Mouse (Mus musculus): ENCODE measurements around the gene Phtf1. TPM values are rescaled to one million over a fixed set of nuclear protein-coding genes. Genes with fewer than 3 reads are reported as not detected.

The Phtf1 gene
- total RNA-seq, 2 experiments from 2014 or later: 10.1 to 11.2 TPM

- intact Hi-C loops (cut with DNase I): no loop called here
Measured at GRCm38 (mm10) chr3:104017931-104018330, 50.0 kb downstream of the Phtf1 start.

DNA sequence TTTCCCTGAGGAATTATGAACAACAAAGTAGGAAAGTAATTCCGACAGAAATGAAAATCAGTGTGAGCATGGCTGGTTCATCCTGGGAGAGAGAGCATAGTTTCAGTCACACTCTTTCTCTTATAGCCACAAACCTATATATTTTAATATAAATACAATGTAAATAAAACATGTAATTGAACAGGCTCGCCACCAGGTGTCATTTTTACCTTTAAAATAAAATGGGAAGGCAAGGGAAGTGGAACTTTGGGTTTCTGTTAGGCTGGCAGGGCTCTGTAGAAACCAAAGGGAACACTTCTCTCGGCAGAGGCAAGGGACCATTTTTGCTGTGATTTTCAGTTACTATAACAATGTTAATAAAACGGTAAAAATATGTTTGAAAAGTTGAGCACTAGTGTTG lies 51.5 kb downstream of the Phtf1 start:
- intact Hi-C loops (cut with DNase I): no loop called here
- DNase-seq: no peak

More at GRCm38 (mm10) chr3:104017931-104018330, 50.0 kb downstream of the Phtf1 start:
- no peak for DNase-seq

DNA sequence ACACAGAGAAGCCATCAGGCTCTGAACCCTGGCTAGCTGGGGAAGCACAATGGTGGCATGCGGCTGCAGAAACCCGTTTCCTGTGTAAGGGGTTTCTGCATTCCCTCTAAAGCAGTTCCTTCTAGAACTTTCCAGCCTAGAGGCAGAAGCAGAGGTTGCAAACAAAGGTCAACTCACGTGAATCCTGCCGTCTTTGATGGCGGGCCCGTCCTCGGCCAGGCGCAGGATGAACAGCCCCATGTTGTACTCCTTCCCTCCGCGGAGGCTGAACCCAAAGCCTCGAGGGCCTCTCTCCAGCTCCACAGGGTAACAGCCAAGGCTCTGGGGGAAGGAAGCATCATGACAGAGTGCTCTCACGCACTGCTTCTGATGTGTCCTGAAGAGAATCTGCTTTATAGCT lies 52.2 kb downstream of the Phtf1 start:
- intact Hi-C loops (cut with DNase I): loop anchor here (5.0 kb wide), 1 partner anchor 422 kb away; no protein-coding TSS in a partner anchor
- no peak for DNase-seq

DNA sequence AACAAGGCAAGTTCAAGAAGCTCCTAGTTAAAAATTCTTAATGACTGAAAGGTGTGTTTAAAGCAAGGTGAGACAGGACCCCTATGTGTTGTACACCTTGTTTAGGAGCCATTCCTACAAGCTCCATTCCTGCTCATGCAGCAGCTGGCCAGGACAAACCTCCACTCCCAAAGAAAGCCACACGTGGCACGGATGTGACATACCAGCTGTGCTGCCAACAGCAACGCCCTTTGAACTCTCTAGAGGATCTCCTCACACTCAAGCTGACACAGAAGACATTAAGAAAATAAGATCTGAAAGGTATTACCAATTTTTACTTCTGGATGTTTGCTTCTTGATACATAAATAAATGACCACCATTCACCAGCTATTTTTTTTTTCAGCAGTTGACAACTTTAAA lies 59.0 kb downstream of the Phtf1 start:
- DNase-seq: no peak
- intact Hi-C loops (cut with DNase I): no loop called here

DNA sequence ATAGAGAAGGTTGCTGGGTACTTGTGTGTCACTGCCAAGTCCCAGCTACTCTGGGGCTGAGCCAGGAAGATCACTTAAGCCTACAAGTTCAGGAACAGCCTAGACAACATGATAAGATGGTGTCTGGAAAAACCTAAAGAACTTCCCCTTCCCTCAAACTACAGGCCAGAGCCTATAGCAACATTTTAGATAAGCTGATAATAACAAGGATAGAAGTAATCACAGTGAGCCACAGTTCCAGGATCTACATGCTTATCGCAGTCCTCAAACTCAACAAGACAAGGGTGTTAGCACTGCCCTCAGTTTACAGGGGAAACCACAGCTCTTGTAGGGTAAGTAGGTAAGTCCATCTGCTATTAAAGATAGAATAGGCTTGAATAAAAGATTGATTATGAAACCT lies 64.2 kb downstream of the Phtf1 start:
- no peak for DNase-seq
- intact Hi-C loops (cut with DNase I): loop anchor here (5.0 kb wide), 1 partner anchor 65 kb away; no protein-coding TSS in a partner anchor

DNA sequence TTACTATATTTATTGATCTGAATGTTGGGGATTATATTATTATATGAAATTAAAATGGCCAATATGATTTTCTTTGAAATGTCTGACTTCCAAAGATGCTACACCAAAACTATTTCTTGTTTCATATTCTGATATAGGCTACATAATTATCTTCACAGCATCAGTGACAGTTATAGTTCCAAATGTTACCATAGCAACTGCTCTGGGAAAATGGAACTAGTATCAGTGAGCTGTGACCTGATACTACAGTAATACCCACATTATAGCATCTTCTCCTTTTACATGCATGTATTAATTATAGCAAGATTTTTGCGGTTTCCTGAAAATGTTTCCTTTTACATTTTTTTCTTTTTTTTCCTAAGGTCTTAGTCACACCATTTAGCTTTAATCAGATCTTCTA lies 64.8 kb downstream of the Phtf1 start:
- intact Hi-C loops (cut with DNase I): loop anchor here (5.0 kb wide), 1 partner anchor 65 kb away; no protein-coding TSS in a partner anchor
- DNase-seq: no peak

DNA sequence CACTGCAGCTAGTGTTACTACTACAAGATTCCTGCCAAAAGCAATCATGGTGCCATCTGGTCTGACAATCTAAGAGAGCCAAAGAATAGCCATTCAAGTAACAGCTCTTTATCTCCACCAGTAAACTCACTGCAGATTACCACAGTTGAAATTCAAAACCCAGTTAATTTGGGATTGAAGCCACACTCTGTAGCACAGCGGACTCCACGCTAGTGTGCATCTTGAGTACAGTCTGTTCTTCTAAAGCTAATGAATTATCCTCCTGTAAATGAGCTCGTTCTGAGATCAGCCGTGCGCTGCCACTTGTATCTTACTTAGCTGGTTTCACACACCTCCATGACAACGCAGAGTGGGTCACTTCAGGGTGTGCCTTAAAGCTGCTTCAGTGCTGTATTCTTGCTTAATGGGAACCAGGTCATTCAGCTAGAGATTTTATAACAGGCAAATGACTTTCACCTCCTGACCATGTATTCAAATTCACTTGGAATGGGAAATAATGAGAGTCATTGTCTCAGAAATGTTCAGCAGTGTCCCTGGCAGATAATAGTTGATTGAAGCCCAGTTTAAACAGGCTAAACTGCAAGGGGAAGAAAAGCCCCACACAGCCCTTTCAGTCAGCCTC lies 91.2 kb downstream of the Phtf1 start:
- intact Hi-C loops (cut with DNase I): no loop called here
- DNase-seq: no peak

DNA sequence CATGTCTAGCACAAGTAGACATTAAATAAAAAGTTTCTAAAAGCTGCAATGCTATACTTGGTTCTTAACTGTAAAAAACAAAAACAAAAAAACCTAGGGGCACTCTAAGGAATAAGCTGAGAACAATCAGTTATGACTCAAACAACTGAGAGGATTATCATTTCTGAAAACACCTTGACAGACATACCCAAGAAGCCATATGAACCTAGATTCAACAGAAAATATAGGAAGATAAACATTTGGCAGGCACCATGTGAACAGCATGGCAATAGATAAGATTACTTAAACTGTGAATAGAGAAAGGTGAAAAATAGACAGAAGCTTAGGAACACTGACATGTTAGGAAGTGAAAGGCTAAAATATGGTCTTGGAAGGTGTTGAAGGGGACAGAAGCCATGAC lies 101.5 kb downstream of the Phtf1 start:
- intact Hi-C loops (cut with DNase I): no loop called here
- DNase-seq: no peak

Other genes with a start within 250 kb of the Phtf1 start
- gene Olfml3, start 230.1 kb upstream of the Phtf1 start, total RNA-seq (2021): 1 to 10 TPM; 4.8 to 5.3 TPM
- not detected for gene Gm10964, start 228.7 kb upstream of the Phtf1 start, total RNA-seq (2021)
- 100 to 1,000 TPM; 113 to 115 TPM for gene Hipk1, start 176.5 kb upstream of the Phtf1 start, total RNA-seq (2021)
- gene Dclre1b, start 158.7 kb upstream of the Phtf1 start, total RNA-seq (2021): 10 to 100 TPM; 11.7 to 12.7 TPM
- gene Ap4b1, start 158.6 kb upstream of the Phtf1 start, total RNA-seq (2021): 10 to 100 TPM; 12.7 to 13.9 TPM
- gene Gm43064, start 158.5 kb upstream of the Phtf1 start, total RNA-seq (2021): under 1 TPM; 0.12 TPM
- not detected for gene Bcl2l15, start 135.5 kb upstream of the Phtf1 start, total RNA-seq (2021)
- 1 to 10 TPM in 1 of 2 experiments, under 1 TPM in 1; 0.84 to 2.3 TPM for gene Ptpn22, start 108.3 kb upstream of the Phtf1 start, total RNA-seq (2021)
- gene Rsbn1, start 54.0 kb upstream of the Phtf1 start, total RNA-seq (2021): 1 to 10 TPM; 9.8 to 9.9 TPM

All from heart, postnatal 14 days (tissue).